Mouse (Mus musculus): Measurements from ENCODE around the gene Gas7. TPM values are rescaled to one million over a fixed set of nuclear protein-coding genes. Genes with fewer than 3 reads are reported as not detected.
A peak's percentile ranks its signal among the peaks of the same experiment; 100 is the strongest.

The Gas7 gene
- polyA plus RNA-seq, 1 experiment from 2014 or later, result 53.5 TPM

DNA sequence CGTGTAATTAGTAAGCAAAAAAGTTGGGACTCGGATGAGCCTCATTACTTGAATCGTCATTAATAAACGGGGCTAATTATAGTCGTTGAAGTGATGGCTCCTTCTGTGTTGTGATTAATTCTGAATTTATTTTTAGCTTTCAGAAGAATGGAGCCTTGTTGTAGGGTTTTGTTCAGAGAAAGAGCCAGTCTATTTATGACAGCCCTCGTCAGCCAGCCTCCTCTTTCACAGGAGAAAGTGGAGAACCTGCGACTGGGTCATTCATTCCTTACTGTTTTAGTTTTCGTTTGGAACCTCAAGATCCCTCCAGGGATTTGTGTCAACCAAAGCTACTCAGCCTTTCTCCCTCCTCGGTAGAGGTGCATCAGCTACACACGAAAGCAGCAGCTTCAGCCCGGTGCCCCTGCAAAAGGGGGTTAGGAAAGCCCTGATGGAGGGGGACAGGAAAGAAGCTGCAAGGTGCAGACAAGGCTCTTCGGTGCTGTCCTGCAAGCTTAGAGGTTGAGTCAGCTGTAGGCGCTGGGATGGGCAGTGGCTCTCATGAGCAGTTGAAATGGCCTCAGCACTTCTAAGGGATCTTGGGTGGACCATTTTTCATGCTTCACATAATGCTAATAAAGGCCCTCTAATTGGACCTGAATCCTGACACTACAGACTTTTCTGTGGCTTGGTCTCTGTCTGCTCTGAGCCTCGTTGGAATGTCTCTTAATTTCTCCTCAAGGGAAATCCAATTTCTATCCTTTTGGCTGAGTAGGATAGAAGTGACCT, 10.0 kb upstream of the Gas7 start:
- ATAC-seq, result no peak
- WGBS, result 50% methylated on average over 14 of the region's 14 CpGs
- no peaks in the 10 kb centered on the region for H3K36me3 ChIP-seq (ENCODE audit: control insufficient read depth, insufficient read depth, low read length)
- no peak overlapping the region for H3K4me2 ChIP-seq (ENCODE audit: low read length)
- H3K9me3 ChIP-seq (replicated peaks; ENCODE audit: control insufficient read depth, low read length, poor library complexity, severe bottlenecking), result no peaks in the 10 kb centered on the region
- H3K9ac ChIP-seq (ENCODE audit: low read depth, low read length), result no peak overlapping the region
- no peak overlapping the region for H3K4me3 ChIP-seq (ENCODE audit: low read depth, low read length)
- no peaks in the 10 kb centered on the region for H3K27me3 ChIP-seq (ENCODE audit: control insufficient read depth, insufficient read depth, low read depth, low read length)
- no peak overlapping the region for H3K27ac ChIP-seq (ENCODE audit: low read length)
- no peaks in the 10 kb centered on the region for H3K4me1 ChIP-seq (ENCODE audit: control insufficient read depth, insufficient read depth, low read length)

- no peaks in the 10 kb centered on the region for H3K36me3 ChIP-seq (ENCODE audit: control insufficient read depth, insufficient read depth, low read length)
- no peak overlapping the region for H3K9ac ChIP-seq (ENCODE audit: low read depth, low read length)
- WGBS, result 86% methylated on average over 5 of the region's 5 CpGs
- H3K4me1 ChIP-seq (ENCODE audit: control insufficient read depth, insufficient read depth, low read length), result peaks cover 6% of the 10 kb centered on the region; the same call in 1 of the 2 replicates
- no peak overlapping the region for H3K4me3 ChIP-seq (ENCODE audit: low read depth, low read length)
- no peaks in the 10 kb centered on the region for H3K9me3 ChIP-seq (replicated peaks; ENCODE audit: control insufficient read depth, low read length, poor library complexity, severe bottlenecking)
- peaks cover 2% of the 10 kb centered on the region; the same call in 1 of the 2 replicates for H3K27me3 ChIP-seq (ENCODE audit: control insufficient read depth, insufficient read depth, low read depth, low read length)
- ATAC-seq, result no peak
- H3K4me2 ChIP-seq (ENCODE audit: low read length), result no peak overlapping the region
- H3K27ac ChIP-seq (ENCODE audit: low read length), result no peak overlapping the region
Observed at GRCm38 (mm10) chr11:67451525-67451924, 3.7 kb upstream of the Gas7 start.

GRCm38 (mm10) chr11:67455527-67455981, 317 bp downstream of the Gas7 start:
- Histone ChIP-seq H3K27me3 (ENCODE audit: control insufficient read depth, insufficient read depth, low read depth, low read length) (peaks cover 2% of the 10 kb centered on the region; the same call in 1 of the 2 replicates), H3K4me3 (ENCODE audit: low read depth, low read length) (peak overlapping the region; percentile 83), H3K9me3 (replicated peaks; ENCODE audit: control insufficient read depth, low read length, poor library complexity, severe bottlenecking) (no peaks in the 10 kb centered on the region), H3K4me1 (ENCODE audit: control insufficient read depth, insufficient read depth, low read length) (peaks cover 12% of the 10 kb centered on the region; the same call in 1 of the 2 replicates), H3K27ac (ENCODE audit: low read length) (peak overlapping the region; percentile 73), H3K9ac (ENCODE audit: low read depth, low read length) (peak overlapping the region; percentile 87), H3K4me2 (ENCODE audit: low read length) (peak overlapping the region; percentile 85), H3K36me3 (ENCODE audit: control insufficient read depth, insufficient read depth, low read length) (no peaks in the 10 kb centered on the region)
- peak; percentile 63 for ATAC-seq
- WGBS, result under 1% methylated on average over 36 of the region's 42 CpGs

GRCm38 (mm10) chr11:67456029-67456428, 792 bp downstream of the Gas7 start:
- ATAC-seq, result peak; percentile 27; the same call in 1 of the 2 replicates

DNA sequence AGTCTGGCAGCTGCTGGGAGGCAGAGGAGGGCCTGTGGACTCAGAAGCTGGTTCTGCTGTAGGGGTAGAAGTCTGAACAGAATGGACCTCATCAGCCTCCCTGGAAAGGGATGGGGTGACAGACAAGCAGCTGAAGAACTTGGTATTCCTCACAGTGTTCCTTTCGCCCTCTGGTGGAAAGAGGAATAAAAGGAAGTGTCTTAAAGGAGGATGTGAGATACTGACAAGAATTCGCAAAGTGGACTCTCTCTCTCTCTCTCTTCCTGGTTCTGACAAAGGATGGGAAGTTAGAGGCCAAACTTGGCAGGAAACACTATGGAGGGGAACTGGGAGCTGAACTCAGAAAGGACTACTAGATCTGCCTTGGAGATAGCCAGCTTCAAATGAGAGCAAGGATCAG, 2.9 kb downstream of the Gas7 start:
- no peak for ATAC-seq
- H3K27ac ChIP-seq (ENCODE audit: low read length), result no peak overlapping the region
- H3K36me3 ChIP-seq (ENCODE audit: control insufficient read depth, insufficient read depth, low read length), result no peaks in the 10 kb centered on the region
- no peak overlapping the region for H3K9ac ChIP-seq (ENCODE audit: low read depth, low read length)
- peaks cover 2% of the 10 kb centered on the region; the same call in 1 of the 2 replicates for H3K27me3 ChIP-seq (ENCODE audit: control insufficient read depth, insufficient read depth, low read depth, low read length)
- 38% methylated on average over 2 of the region's 2 CpGs for WGBS
- peaks cover 12% of the 10 kb centered on the region; the same call in 1 of the 2 replicates for H3K4me1 ChIP-seq (ENCODE audit: control insufficient read depth, insufficient read depth, low read length)
- H3K4me3 ChIP-seq (ENCODE audit: low read depth, low read length), result no peak overlapping the region
- H3K9me3 ChIP-seq (replicated peaks; ENCODE audit: control insufficient read depth, low read length, poor library complexity, severe bottlenecking), result no peaks in the 10 kb centered on the region
- H3K4me2 ChIP-seq (ENCODE audit: low read length), result no peak overlapping the region

More at GRCm38 (mm10) chr11:67456029-67456428, 792 bp downstream of the Gas7 start:
- H3K9ac ChIP-seq (ENCODE audit: low read depth, low read length), result peak overlapping the region; percentile 87
- WGBS, result 21% methylated on average over 7 of the region's 7 CpGs
- H3K36me3 ChIP-seq (ENCODE audit: control insufficient read depth, insufficient read depth, low read length), result no peaks in the 10 kb centered on the region
- no peaks in the 10 kb centered on the region for H3K9me3 ChIP-seq (replicated peaks; ENCODE audit: control insufficient read depth, low read length, poor library complexity, severe bottlenecking)
- peaks cover 12% of the 10 kb centered on the region; the same call in 1 of the 2 replicates for H3K4me1 ChIP-seq (ENCODE audit: control insufficient read depth, insufficient read depth, low read length)
- H3K27me3 ChIP-seq (ENCODE audit: control insufficient read depth, insufficient read depth, low read depth, low read length), result peaks cover 2% of the 10 kb centered on the region; the same call in 1 of the 2 replicates
- peak overlapping the region; percentile 83 for H3K4me3 ChIP-seq (ENCODE audit: low read depth, low read length)
- peak overlapping the region; percentile 85 for H3K4me2 ChIP-seq (ENCODE audit: low read length)
- peak overlapping the region; percentile 73; the same call in 1 of the 2 replicates for H3K27ac ChIP-seq (ENCODE audit: low read length)

DNA sequence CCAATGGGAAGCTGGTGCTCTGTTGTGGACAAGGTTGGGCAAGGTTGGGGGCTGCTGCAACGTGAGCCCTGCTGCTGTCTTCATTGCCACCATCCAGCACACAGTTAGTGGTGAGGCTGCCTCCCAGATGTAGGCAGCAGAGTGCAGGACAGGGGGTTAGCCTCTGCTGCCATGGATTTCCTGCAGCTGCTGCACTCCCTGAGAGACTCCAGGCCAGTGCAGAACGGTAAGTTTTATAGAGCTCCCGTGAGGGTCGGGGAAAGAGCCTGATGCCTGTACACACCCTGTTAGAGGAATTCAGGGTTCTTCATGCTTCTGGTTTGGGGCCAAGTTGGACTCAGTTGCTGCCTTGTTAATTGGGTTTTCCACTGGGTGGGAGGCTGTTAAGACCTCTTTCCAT, 11.9 kb downstream of the Gas7 start:
- Histone ChIP-seq H3K9me3 (replicated peaks; ENCODE audit: control insufficient read depth, low read length, poor library complexity, severe bottlenecking) (no peaks in the 10 kb centered on the region), H3K27ac (ENCODE audit: low read length) (no peak overlapping the region), H3K27me3 (ENCODE audit: control insufficient read depth, insufficient read depth, low read depth, low read length) (no peaks in the 10 kb centered on the region), H3K4me3 (ENCODE audit: low read depth, low read length) (no peak overlapping the region), H3K36me3 (ENCODE audit: control insufficient read depth, insufficient read depth, low read length) (no peaks in the 10 kb centered on the region), H3K9ac (ENCODE audit: low read depth, low read length) (no peak overlapping the region), H3K4me1 (ENCODE audit: control insufficient read depth, insufficient read depth, low read length) (no peaks in the 10 kb centered on the region), H3K4me2 (ENCODE audit: low read length) (no peak overlapping the region)
- no peak for ATAC-seq
- 75% methylated on average over 4 of the region's 4 CpGs for WGBS

DNA sequence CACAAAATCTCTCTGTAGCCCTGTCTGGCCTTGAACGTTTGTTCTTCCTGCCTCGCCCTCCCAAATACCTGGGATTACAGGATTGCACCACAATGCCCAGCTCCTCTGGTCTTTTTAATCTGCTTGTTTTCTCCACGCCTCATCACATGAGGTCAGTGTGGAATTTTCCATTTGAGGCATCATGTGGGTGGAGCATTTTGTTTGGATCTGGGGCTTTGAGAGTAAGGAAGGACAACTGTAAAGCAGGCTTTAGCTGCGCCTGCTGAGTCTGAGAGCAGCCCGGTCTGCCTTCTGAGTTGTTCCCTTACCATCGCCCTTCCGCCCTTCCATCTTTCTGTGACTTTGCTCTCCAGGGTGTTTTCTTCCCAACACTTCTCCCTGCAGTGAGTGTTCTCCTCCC, 13.6 kb downstream of the Gas7 start:
- H3K9me3 ChIP-seq (replicated peaks; ENCODE audit: control insufficient read depth, low read length, poor library complexity, severe bottlenecking), result no peaks in the 10 kb centered on the region
- no peak overlapping the region for H3K4me3 ChIP-seq (ENCODE audit: low read depth, low read length)
- ATAC-seq, result no peak
- WGBS, result 57% methylated on average over 7 of the region's 7 CpGs
- no peak overlapping the region for H3K9ac ChIP-seq (ENCODE audit: low read depth, low read length)
- no peaks in the 10 kb centered on the region for H3K4me1 ChIP-seq (ENCODE audit: control insufficient read depth, insufficient read depth, low read length)
- no peaks in the 10 kb centered on the region for H3K27me3 ChIP-seq (ENCODE audit: control insufficient read depth, insufficient read depth, low read depth, low read length)
- no peaks in the 10 kb centered on the region for H3K36me3 ChIP-seq (ENCODE audit: control insufficient read depth, insufficient read depth, low read length)
- H3K27ac ChIP-seq (ENCODE audit: low read length), result no peak overlapping the region
- H3K4me2 ChIP-seq (ENCODE audit: low read length), result no peak overlapping the region

- Histone ChIP-seq H3K36me3 (ENCODE audit: control insufficient read depth, insufficient read depth, low read length) (no peaks in the 10 kb centered on the region), H3K4me2 (ENCODE audit: low read length) (no peak overlapping the region), H3K9me3 (replicated peaks; ENCODE audit: control insufficient read depth, low read length, poor library complexity, severe bottlenecking) (no peaks in the 10 kb centered on the region), H3K4me1 (ENCODE audit: control insufficient read depth, insufficient read depth, low read length) (no peaks in the 10 kb centered on the region), H3K27ac (ENCODE audit: low read length) (no peak overlapping the region), H3K27me3 (ENCODE audit: control insufficient read depth, insufficient read depth, low read depth, low read length) (no peaks in the 10 kb centered on the region), H3K4me3 (ENCODE audit: low read depth, low read length) (no peak overlapping the region), H3K9ac (ENCODE audit: low read depth, low read length) (no peak overlapping the region)
- WGBS, result 56% methylated on average over 5 of the region's 5 CpGs
- no peak for ATAC-seq
Observed at GRCm38 (mm10) chr11:67474590-67474989, 19.4 kb downstream of the Gas7 start.

- H3K36me3 ChIP-seq (ENCODE audit: control insufficient read depth, insufficient read depth, low read length), result no peaks in the 10 kb centered on the region
- no peak overlapping the region for H3K9ac ChIP-seq (ENCODE audit: low read depth, low read length)
- H3K4me3 ChIP-seq (ENCODE audit: low read depth, low read length), result no peak overlapping the region
- no peak overlapping the region for H3K27ac ChIP-seq (ENCODE audit: low read length)
- H3K4me2 ChIP-seq (ENCODE audit: low read length), result no peak overlapping the region
- H3K27me3 ChIP-seq (ENCODE audit: control insufficient read depth, insufficient read depth, low read depth, low read length), result no peaks in the 10 kb centered on the region
- ATAC-seq, result no peak
- H3K9me3 ChIP-seq (replicated peaks; ENCODE audit: control insufficient read depth, low read length, poor library complexity, severe bottlenecking), result no peaks in the 10 kb centered on the region
- no peaks in the 10 kb centered on the region for H3K4me1 ChIP-seq (ENCODE audit: control insufficient read depth, insufficient read depth, low read length)
- 38% methylated on average over 4 of the region's 4 CpGs for WGBS
Observed at GRCm38 (mm10) chr11:67479534-67479933, 24.3 kb downstream of the Gas7 start.
